In the genomic region with DNA sequence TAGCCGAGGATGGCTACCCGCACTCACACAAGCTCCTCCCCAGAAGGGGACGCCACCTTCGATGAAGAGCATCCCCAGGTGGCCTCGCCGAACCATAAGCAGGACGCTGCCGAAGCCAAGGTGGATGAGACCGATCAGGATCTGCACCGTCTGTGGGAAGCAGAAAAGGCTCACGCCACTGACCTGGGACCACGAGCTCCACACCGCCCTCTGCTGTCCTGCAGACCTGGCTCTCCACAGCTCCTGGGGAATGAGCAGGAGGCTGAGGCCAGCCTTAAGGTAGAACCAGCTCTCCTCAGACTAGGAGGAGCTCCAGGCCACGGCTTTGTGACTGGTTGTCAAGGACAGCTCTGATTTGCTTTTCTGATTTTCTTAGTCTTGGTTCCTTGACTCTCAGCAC, we compare ENCODE assay signal across 7 mouse cellular contexts. TPM values are rescaled to one million over a fixed set of nuclear protein-coding genes. Genes with fewer than 3 reads are reported as not detected.
DNase-seq lines count a peak whose midpoint lies in the region; ATAC-seq and TF ChIP-seq lines count a peak whose summit lies in the region.

No protein-coding gene starts in this region.

- no peaks in the 10 kb centered on the region for H3K9me3 ChIP-seq in kidney, postnatal 0 days (replicated peaks; ENCODE audit: low read length)
- 0 out of 2 replicates have a peak, but pooled peaks cover 3% of the 10 kb centered on the region for H3K9me3 ChIP-seq in megakaryocyte, embryonic 14.5 days

- no peak overlapping the region for H3K27ac ChIP-seq in testis, adult 2 months (ENCODE audit: control insufficient read depth, insufficient read depth, low read depth, low read length)
- H3K27ac ChIP-seq in kidney, postnatal 0 days = no peak overlapping the region

- no peak overlapping the region for H3K9ac ChIP-seq in kidney, postnatal 0 days (ENCODE audit: low read depth, low read length)

- ATAC-seq in kidney, postnatal 0 days (replicated peaks; ENCODE audit: low FRiP score, low read depth) = no peak

- H3K27me3 ChIP-seq in testis, adult 2 months (ENCODE audit: control insufficient read depth, insufficient read depth, low read length) = no peaks in the 10 kb centered on the region
- H3K27me3 ChIP-seq in kidney, postnatal 0 days (ENCODE audit: insufficient read depth, low read length) = no peaks in the 10 kb centered on the region
- peaks cover 54% of the 10 kb centered on the region for H3K27me3 ChIP-seq in megakaryocyte, embryonic 14.5 days (replicated peaks)

- no peak overlapping the region for H3K4me3 ChIP-seq in testis, adult 2 months (ENCODE audit: control insufficient read depth, low read depth, low read length)
- no peak overlapping the region for H3K4me3 ChIP-seq in kidney, postnatal 0 days (replicated peaks; ENCODE audit: low read depth, low read length)
- peak overlapping the region; percentile 23 for H3K4me3 ChIP-seq in megakaryocyte, embryonic 14.5 days (replicated peaks)

- peaks cover 3% of the 10 kb centered on the region; the same call in 1 of the 2 replicates for H3K4me1 ChIP-seq in testis, adult 2 months (ENCODE audit: control insufficient read depth, insufficient read depth, low read length)
- no peaks in the 10 kb centered on the region for H3K4me1 ChIP-seq in kidney, postnatal 0 days (replicated peaks; ENCODE audit: insufficient read depth, low read length)
- peaks cover 24% of the 10 kb centered on the region for H3K4me1 ChIP-seq in megakaryocyte, embryonic 14.5 days

- no peaks in the 10 kb centered on the region for H3K36me3 ChIP-seq in testis, adult 2 months (ENCODE audit: control insufficient read depth, insufficient read depth, low read length)
- H3K36me3 ChIP-seq in kidney, postnatal 0 days (ENCODE audit: insufficient read depth, low read length) = no peaks in the 10 kb centered on the region
- H3K36me3 ChIP-seq in megakaryocyte, embryonic 14.5 days (replicated peaks; ENCODE audit: low read length) = no peaks in the 10 kb centered on the region

- WGBS in kidney, postnatal 0 days = 19% methylated on average over 14 of the region's 14 CpGs

- TF ChIP-seq POLR2A in testis, adult 2 months (IDR thresholded peaks at IDR 0.05; ENCODE audit: control insufficient read depth, low read depth, low read length) = no peak

- peak; percentile 51; the same call in 1 of the 2 replicates for TF ChIP-seq CTCF in testis, adult 2 months (IDR thresholded peaks at IDR 0.05; ENCODE audit: control insufficient read depth, insufficient read depth, insufficient replicate concordance, low read depth, low read length)
- peak; percentile 73 for TF ChIP-seq CTCF in kidney, postnatal 0 days (IDR thresholded peaks at IDR 0.05; ENCODE audit: low read depth)

- H3K4me2 ChIP-seq in kidney, postnatal 0 days (ENCODE audit: low read length) = peak overlapping the region; percentile 36

- DNase-seq in testis, postnatal 14 days (ENCODE audit: low spot score) = no peak
- peak; percentile 32 for DNase-seq in brain, adult 2 months (ENCODE audit: low read depth, low spot score)
- DNase-seq in forelimb bud, embryonic 11.5 days (ENCODE audit: low read depth, low spot score) = peak; percentile 29
- DNase-seq in kidney, postnatal 0 days (ENCODE audit: low spot score) = peak; percentile 39
- DNase-seq in yolk sac, embryonic 10.5 days (ENCODE audit: low spot score) = no peak

RNA-seq across cellular contexts. Expression of a gene that starts 8.7 kb away (rescaled TPM):
- polyA plus RNA-seq in testis, adult 2 months (2012; rRNA removed) = 0.48 and 2.2 TPM in 2 replicates
- polyA plus RNA-seq in kidney, postnatal 0 days (2015; fragmentation: Nextera tagmentation; extraction: Ambion mirVana) = 0.22 and 0.45 TPM in 2 replicates
- polyA plus RNA-seq in megakaryocyte, embryonic 14.5 days (2012; ENCODE audit: insufficient read depth, low replicate concordance) = not detected in 2 replicates

RNA-seq across cellular contexts. Expression of a gene that starts 9.9 kb away (rescaled TPM):
- 0.11 and 0.65 TPM in 2 replicates for polyA plus RNA-seq in testis, adult 2 months (2012; rRNA removed)
- not detected in 2 replicates for polyA plus RNA-seq in kidney, postnatal 0 days (2015; fragmentation: Nextera tagmentation; extraction: Ambion mirVana)
- not detected in 2 replicates for polyA plus RNA-seq in megakaryocyte, embryonic 14.5 days (2012; ENCODE audit: insufficient read depth, low replicate concordance)

RNA-seq across cellular contexts. Expression of a gene that starts 34.1 kb away (rescaled TPM):
- 13.5 and 15.3 TPM in 2 replicates for polyA plus RNA-seq in testis, adult 2 months (2012; rRNA removed)
- 22.9 and 23.2 TPM in 2 replicates for polyA plus RNA-seq in kidney, postnatal 0 days (2015; fragmentation: Nextera tagmentation; extraction: Ambion mirVana)
- 25.4 and 33.6 TPM in 2 replicates for polyA plus RNA-seq in megakaryocyte, embryonic 14.5 days (2012; ENCODE audit: insufficient read depth, low replicate concordance)

RNA-seq across cellular contexts. Expression of a gene that starts 34.7 kb away (rescaled TPM):
- polyA plus RNA-seq in testis, adult 2 months (2012; rRNA removed) = 0.83 and 1.2 TPM in 2 replicates
- polyA plus RNA-seq in kidney, postnatal 0 days (2015; fragmentation: Nextera tagmentation; extraction: Ambion mirVana) = not detected in 2 replicates
- polyA plus RNA-seq in megakaryocyte, embryonic 14.5 days (2012; ENCODE audit: insufficient read depth, low replicate concordance) = not detected in 2 replicates

RNA-seq across cellular contexts. Expression of a gene that starts 46.2 kb away (rescaled TPM):
- polyA plus RNA-seq in testis, adult 2 months (2012; rRNA removed) = 0.88 and 1.2 TPM in 2 replicates
- not detected in 2 replicates for polyA plus RNA-seq in kidney, postnatal 0 days (2015; fragmentation: Nextera tagmentation; extraction: Ambion mirVana)
- not detected in 2 replicates for polyA plus RNA-seq in megakaryocyte, embryonic 14.5 days (2012; ENCODE audit: insufficient read depth, low replicate concordance)

Comparison
In these comparisons a context has a peak if more than half of its experiments do, and no peak if none do; other contexts are left out.
1. DNase-seq: peak in brain, adult 2 months (single experiment), forelimb bud, embryonic 11.5 days (single experiment) and kidney, postnatal 0 days (single experiment); none in testis, postnatal 14 days (single experiment) and yolk sac, embryonic 10.5 days (single experiment).